Mouse (Mus musculus): ENCODE measurements at regions not wholly inside any gene's neighbourhood (a gene's known extent, or its start where the extent isn't known, plus 50 kb on each side); places are given as distances from the start of the nearest gene placed in this dataset.
A peak's percentile ranks its signal among the peaks of the same experiment; 100 is the strongest.

DNA sequence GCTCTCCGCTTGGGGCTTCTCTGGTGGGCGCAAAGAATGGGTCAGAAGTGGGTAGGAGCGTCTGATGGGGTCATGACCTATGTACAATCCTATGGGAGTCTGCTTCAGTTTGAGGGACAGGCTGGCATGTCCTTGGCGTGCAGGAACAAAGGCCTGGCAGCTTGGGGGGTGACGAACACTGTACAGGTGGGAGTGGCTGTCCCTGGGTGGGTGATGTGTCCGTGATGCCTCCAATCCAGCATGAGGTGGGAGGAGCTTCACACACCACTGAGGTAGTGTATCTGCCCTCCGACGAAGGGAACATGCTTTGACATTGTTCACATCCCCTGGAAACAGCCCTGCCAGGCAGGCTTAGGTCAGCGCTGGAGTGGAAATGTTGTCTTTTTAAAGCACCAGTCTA lies 101.4 kb upstream of the Pitx1 start:
- H3K27ac ChIP-seq (ENCODE audit: insufficient read depth, low read depth, low read length), result no peak overlapping the region
- H3K4me1 ChIP-seq (ENCODE audit: control insufficient read depth, insufficient read depth, insufficient read length, low read length), result no peaks in the 10 kb centered on the region
- WGBS, result 87% methylated on average over 9 of the region's 9 CpGs
- no peaks in the 10 kb centered on the region for H3K27me3 ChIP-seq (ENCODE audit: control insufficient read depth, insufficient read depth, low read length)
- no peak overlapping the region for H3K4me3 ChIP-seq (ENCODE audit: low read depth, low read length)
- TF ChIP-seq CTCF (IDR thresholded peaks at IDR 0.05; ENCODE audit: extremely low read depth, insufficient read length, insufficient replicate concordance, low read depth, low read length) (no peak), POLR2A (IDR thresholded peaks at IDR 0.05; ENCODE audit: low read depth, low read length) (no peak)
- no peaks in the 10 kb centered on the region for H3K36me3 ChIP-seq (ENCODE audit: control insufficient read depth, insufficient read depth, low read length)

DNA sequence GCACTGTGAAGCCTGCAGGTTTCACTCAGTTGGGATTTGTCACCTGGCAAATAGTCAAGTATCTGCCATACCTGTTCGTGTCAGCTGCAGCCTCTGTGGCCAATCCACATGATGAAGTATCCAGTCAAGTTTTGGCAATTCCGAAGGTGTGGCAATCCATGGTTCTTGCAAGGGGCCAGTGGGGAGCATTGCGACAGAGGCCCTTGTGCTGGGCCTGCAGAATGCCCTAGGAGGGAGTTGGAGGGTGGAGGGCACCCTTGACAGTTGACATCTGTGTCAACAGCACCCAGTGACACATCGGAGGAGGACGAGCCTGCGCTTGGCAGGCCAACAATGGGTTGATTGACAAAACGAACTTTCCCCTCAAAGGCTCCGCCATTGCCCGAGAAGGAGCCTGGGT lies 101.0 kb upstream of the Pitx1 start:
- no peaks in the 10 kb centered on the region for H3K4me1 ChIP-seq (ENCODE audit: control insufficient read depth, insufficient read depth, insufficient read length, low read length)
- TF ChIP-seq POLR2A (IDR thresholded peaks at IDR 0.05; ENCODE audit: low read depth, low read length), result no peak
- TF ChIP-seq CTCF (IDR thresholded peaks at IDR 0.05; ENCODE audit: extremely low read depth, insufficient read length, insufficient replicate concordance, low read depth, low read length), result no peak
- no peak overlapping the region for H3K27ac ChIP-seq (ENCODE audit: insufficient read depth, low read depth, low read length)
- H3K27me3 ChIP-seq (ENCODE audit: control insufficient read depth, insufficient read depth, low read length), result no peaks in the 10 kb centered on the region
- no peak overlapping the region for H3K4me3 ChIP-seq (ENCODE audit: low read depth, low read length)
- H3K36me3 ChIP-seq (ENCODE audit: control insufficient read depth, insufficient read depth, low read length), result no peaks in the 10 kb centered on the region
- WGBS, result 75% methylated on average over 9 of the region's 9 CpGs

DNA sequence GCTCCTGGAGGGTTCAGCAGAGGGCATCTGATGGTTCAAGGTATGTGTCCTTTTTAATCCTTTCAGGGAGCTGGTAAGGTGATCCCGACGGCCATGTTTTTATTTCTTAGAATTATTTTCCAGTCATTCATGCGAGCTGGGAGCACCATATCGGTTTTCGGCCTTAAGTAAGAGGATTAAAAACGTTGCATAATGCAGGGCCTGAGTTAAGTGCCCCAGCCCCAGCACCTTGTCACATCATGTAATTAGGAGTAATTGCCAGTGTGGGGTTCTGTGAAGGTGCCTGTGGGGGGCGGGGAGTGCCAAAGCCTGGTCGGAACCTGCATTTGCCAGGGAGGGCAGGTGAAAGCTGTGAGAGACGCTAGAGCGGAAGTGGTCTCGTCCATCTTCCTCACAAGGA lies 94.6 kb upstream of the Pitx1 start:
- Histone ChIP-seq H3K27ac (ENCODE audit: insufficient read depth, low read depth, low read length) (no peak overlapping the region), H3K4me1 (ENCODE audit: control insufficient read depth, insufficient read depth, insufficient read length, low read length) (no peaks in the 10 kb centered on the region), H3K36me3 (ENCODE audit: control insufficient read depth, insufficient read depth, low read length) (no peaks in the 10 kb centered on the region), H3K4me3 (ENCODE audit: low read depth, low read length) (no peak overlapping the region), H3K27me3 (ENCODE audit: control insufficient read depth, insufficient read depth, low read length) (no peaks in the 10 kb centered on the region)
- WGBS, result 83% methylated on average over 11 of the region's 11 CpGs
- TF ChIP-seq CTCF (IDR thresholded peaks at IDR 0.05; ENCODE audit: extremely low read depth, insufficient read length, insufficient replicate concordance, low read depth, low read length), result no peak
- no peak for TF ChIP-seq POLR2A (IDR thresholded peaks at IDR 0.05; ENCODE audit: low read depth, low read length)

DNA sequence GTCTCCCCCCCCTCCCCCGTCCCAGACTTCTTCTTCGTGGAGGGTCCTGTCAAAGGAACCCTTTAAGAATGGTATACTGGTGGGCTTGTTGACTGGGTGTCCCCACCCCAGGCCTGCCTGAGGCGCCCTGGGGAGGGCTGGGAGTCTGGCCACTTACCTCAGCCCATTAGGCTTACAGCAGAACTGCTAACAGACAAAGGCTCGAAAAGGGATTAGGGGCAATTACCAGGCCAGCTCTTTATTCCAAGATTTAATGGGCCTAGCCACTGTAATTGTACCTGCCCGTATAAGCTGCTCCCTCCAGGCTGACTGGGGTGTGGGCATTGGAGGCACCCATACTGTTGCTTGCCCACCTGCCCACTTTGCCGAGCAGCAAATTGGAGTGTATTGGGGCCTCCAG lies 93.8 kb upstream of the Pitx1 start:
- WGBS, result 83% methylated on average over 6 of the region's 6 CpGs
- Histone ChIP-seq H3K27me3 (ENCODE audit: control insufficient read depth, insufficient read depth, low read length) (no peaks in the 10 kb centered on the region), H3K27ac (ENCODE audit: insufficient read depth, low read depth, low read length) (no peak overlapping the region), H3K4me1 (ENCODE audit: control insufficient read depth, insufficient read depth, insufficient read length, low read length) (no peaks in the 10 kb centered on the region), H3K36me3 (ENCODE audit: control insufficient read depth, insufficient read depth, low read length) (no peaks in the 10 kb centered on the region), H3K4me3 (ENCODE audit: low read depth, low read length) (no peak overlapping the region)
- TF ChIP-seq CTCF (IDR thresholded peaks at IDR 0.05; ENCODE audit: extremely low read depth, insufficient read length, insufficient replicate concordance, low read depth, low read length), result no peak
- no peak for TF ChIP-seq POLR2A (IDR thresholded peaks at IDR 0.05; ENCODE audit: low read depth, low read length)

DNA sequence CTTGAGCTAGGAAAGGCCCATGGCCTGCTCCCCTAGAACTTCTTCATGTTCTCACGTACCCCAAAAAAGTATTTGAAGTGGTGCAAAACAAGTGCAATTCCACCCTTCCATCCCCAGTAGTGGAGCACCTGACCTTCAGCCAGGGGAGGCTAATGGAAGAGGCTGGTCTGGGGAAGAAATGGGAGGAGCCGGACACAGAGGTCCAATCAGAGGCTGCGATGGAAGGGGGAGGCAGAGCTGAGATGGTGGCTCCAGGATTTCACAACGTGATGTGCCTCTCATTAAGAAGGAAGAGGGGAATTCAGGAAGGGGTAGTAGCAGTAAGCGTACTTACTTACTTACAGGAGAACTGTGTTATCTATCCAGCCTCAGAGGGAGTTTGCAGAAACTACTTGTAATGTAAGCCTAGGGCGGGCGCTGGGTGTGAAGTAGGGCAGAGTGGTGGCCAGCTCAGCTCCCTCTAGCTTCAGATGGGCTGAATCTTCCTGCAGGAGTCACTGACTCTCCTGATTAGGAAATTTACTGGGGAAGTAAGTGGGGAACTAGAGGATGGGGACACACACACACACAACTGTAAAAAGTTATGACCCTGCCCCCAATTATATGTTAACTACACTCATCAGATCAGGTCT lies 87.6 kb upstream of the Pitx1 start:
- TF ChIP-seq POLR2A (IDR thresholded peaks at IDR 0.05; ENCODE audit: low read depth, low read length) (no peak), CTCF (IDR thresholded peaks at IDR 0.05; ENCODE audit: extremely low read depth, insufficient read length, insufficient replicate concordance, low read depth, low read length) (no peak)
- Histone ChIP-seq H3K27ac (ENCODE audit: insufficient read depth, low read depth, low read length) (no peak overlapping the region), H3K4me1 (ENCODE audit: control insufficient read depth, insufficient read depth, insufficient read length, low read length) (no peaks in the 10 kb centered on the region), H3K4me3 (ENCODE audit: low read depth, low read length) (0 out of 2 replicates have a peak overlapping the region, but pooled peaks have one; percentile 11), H3K36me3 (ENCODE audit: control insufficient read depth, insufficient read depth, low read length) (no peaks in the 10 kb centered on the region), H3K27me3 (ENCODE audit: control insufficient read depth, insufficient read depth, low read length) (no peaks in the 10 kb centered on the region)
- 8% methylated on average over 7 of the region's 7 CpGs for WGBS

DNA sequence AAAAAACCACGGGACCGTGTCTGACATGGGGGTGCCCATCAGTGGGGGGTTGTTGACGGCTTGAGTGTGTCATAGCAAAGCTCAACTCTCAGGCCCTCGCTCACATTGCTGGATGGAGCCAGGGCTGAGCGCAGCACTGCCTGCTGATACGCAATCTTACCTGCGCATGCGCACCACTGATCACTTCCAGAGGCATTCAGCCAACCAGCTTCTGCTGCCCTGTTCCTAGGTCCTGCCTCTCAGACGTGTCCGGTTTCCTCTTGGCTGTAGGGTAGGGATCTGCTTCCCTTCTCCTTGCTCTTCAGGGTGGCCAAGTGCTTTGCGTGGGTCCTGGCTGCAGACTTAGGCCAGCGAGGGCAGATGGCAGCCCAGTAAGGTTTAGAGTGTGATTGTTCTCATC lies 81.3 kb upstream of the Pitx1 start:
- WGBS, result 91% methylated on average over 12 of the region's 12 CpGs
- Histone ChIP-seq H3K36me3 (ENCODE audit: control insufficient read depth, insufficient read depth, low read length) (no peaks in the 10 kb centered on the region), H3K27ac (ENCODE audit: insufficient read depth, low read depth, low read length) (no peak overlapping the region), H3K4me1 (ENCODE audit: control insufficient read depth, insufficient read depth, insufficient read length, low read length) (0 out of 2 replicates have a peak, but pooled peaks cover 2% of the 10 kb centered on the region), H3K4me3 (ENCODE audit: low read depth, low read length) (no peak overlapping the region), H3K27me3 (ENCODE audit: control insufficient read depth, insufficient read depth, low read length) (no peaks in the 10 kb centered on the region)
- TF ChIP-seq POLR2A (IDR thresholded peaks at IDR 0.05; ENCODE audit: low read depth, low read length) (no peak), CTCF (IDR thresholded peaks at IDR 0.05; ENCODE audit: extremely low read depth, insufficient read length, insufficient replicate concordance, low read depth, low read length) (no peak)

DNA sequence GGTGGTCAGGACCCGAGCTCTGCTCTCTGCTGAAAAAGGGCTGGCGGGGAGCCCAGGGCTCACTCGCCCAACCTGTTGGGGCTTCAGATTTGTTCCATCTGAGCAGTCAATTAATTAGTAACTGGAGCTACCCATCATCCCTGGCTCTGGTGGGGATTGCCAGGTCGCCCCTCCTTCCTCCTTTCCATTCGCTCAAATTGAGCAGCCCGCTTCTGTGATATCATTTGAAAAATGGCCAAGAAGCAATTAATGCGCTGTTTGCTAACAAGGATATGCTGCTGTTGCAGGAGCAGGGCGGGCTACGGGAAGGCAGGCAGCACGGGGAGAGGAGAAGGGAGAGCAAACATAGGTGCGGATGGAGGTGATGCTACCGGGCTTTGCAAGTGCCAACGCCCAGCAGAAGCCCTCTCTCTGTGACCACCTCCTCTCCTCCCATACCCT lies 76.3 kb upstream of the Pitx1 start:
- H3K36me3 ChIP-seq (ENCODE audit: control insufficient read depth, insufficient read depth, low read length), result no peaks in the 10 kb centered on the region
- H3K27ac ChIP-seq (ENCODE audit: insufficient read depth, low read depth, low read length), result no peak overlapping the region
- TF ChIP-seq POLR2A (IDR thresholded peaks at IDR 0.05; ENCODE audit: low read depth, low read length) (no peak), CTCF (IDR thresholded peaks at IDR 0.05; ENCODE audit: extremely low read depth, insufficient read length, insufficient replicate concordance, low read depth, low read length) (no peak)
- 20% methylated on average over 13 of the region's 13 CpGs for WGBS
- no peaks in the 10 kb centered on the region for H3K27me3 ChIP-seq (ENCODE audit: control insufficient read depth, insufficient read depth, low read length)
- H3K4me3 ChIP-seq (ENCODE audit: low read depth, low read length), result no peak overlapping the region
- peaks cover 4% of the 10 kb centered on the region; the same call in 1 of the 2 replicates for H3K4me1 ChIP-seq (ENCODE audit: control insufficient read depth, insufficient read depth, insufficient read length, low read length)

All from small intestine, adult 2 months (tissue).